Mouse (Mus musculus): ENCODE data around the gene Ppp1r35. TPM values are rescaled to one million over a fixed set of nuclear protein-coding genes. Genes with fewer than 3 reads are reported as not detected.
A peak's percentile ranks its signal among the peaks of the same experiment; 100 is the strongest.
"Not testable (repeated sequence)": the region's sequence is repeated elsewhere in the genome, so short reads cannot be mapped to it uniquely, and the experiment has no call there.

The Ppp1r35 gene
- total RNA-seq, 2 experiments from 2014 or later = 38.6 to 64.5 TPM

DNA sequence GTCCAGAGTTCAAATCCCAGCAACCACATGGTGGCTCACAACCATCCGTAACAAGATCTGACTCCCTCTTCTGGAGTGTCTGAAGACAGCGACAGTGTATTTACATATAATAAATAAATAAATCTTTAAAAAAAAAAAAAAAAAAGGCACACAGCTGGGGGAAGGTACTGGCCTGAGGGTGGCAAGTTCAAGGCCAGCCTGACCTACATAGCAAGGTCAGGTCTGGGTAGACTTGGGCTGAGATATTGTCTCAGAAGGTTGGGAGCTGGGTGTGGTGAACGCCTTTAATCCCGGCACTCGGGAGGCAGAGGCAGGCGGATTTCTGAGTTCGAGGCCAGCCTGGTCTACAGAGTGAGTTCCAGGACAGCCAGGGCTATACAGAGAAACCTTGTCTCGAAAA, 28.4 kb upstream of the Ppp1r35 start:
- not testable (repeated sequence) for ATAC-seq (replicated peaks; ENCODE audit: poor library complexity)

DNA sequence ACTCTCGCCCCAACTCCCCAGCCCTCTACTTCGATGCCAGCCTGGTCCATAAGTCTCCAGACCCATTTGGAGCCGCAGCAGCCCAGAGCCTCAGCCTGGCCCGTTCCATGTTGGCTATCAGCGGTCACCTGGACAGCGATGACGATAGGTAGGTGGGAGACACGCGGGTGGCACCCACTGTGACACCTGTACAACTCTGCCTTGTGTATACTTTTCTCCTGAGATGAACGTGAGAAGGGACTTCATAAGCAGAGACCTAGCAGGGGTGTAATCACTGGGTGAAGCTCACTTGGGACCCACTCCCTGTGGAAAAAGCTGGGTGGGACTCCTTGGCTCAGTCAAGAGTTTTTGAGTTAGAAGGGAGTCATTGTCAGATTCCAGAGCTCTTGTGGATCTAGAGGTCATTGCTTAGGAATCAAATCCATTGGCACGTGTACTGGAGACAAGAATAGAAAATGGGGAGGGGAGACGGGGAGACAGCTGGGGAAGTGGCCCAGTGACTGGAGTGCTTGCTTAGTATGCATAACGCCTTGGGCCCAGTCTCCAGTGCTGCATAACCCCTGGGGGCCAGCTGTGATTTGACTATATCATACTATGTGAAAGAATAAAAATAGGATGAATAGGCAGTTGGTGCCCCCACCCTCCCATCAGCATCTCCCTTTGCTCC, 27.3 kb upstream of the Ppp1r35 start:
- ATAC-seq (replicated peaks; ENCODE audit: poor library complexity) = no peak

DNA sequence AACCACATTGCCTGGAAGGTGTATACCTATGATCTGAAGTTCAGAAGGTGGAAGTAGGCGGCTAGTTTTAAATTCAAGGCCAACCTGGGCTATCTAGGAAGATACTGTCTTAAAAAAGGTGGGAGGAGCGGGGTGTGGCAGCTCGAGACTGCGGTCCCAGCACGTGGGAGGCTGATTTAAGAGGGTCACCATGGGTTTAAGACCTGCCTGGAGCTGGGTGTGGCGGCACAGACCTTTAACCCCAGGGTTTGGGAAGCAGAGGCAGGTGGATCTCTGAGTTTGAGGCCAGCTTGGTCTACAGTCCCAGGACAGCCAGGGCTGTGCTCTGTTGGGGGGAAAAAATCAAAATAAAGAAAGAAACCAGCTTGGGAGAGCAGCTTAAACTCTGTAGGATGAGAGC, 26.7 kb upstream of the Ppp1r35 start:
- no peak for ATAC-seq (replicated peaks; ENCODE audit: poor library complexity)

DNA sequence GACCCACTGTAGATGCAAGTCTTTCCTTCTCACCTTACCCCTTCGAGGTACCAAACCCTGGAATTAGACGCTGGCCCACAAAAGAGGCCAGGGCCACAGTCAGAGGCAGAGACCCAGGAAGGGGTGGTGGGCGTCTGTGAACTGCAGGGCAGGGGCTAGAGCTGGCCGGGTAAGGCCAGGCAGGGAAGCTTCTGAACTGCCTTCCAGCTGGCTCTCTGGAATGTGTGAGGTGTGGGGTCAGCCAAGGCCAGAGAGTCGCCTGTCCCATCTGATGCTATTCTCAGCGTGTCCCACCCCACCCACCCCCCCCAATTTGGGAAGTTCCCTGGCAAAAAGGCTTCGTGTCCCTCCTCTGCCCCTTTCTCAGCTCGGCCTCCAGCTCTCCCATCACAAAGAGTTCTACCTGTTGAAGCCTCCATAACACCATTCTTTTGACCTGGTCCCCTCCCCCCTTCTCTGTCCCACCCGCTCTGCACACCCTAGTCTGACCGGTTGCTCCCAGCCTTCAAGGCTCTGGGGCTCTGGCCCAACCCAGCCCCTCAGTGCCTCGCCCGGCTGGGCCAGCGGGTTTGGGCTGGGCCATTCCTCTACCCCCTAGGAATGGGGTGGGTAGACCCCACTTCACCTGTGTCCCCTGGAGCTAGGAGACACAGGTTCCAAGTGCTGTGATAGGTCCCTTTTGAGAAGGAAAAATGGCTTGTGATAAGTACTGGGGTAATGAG, 25.4 kb upstream of the Ppp1r35 start:
- no peak for ATAC-seq (replicated peaks; ENCODE audit: poor library complexity)

DNA sequence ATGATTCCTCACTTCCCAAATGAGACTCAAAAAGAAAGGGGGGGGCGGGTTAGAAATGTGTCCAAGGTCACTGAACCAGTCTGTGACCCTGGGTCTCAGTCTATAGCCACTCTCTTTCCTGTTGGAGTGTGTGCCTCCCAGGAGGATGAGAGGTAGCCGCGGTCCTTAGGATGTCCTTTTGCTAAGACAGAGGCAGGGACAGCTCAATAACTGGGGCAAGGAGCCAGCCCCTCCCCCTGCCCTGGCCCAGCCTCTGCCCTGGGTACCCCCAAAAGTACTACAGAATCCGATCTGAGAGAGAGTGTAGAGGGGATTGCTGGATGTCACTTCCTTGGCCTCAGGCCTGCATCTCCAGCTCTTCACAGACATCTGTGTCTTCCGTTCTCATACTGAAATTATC, 23.2 kb upstream of the Ppp1r35 start:
- no peak for ATAC-seq (replicated peaks; ENCODE audit: poor library complexity)

DNA sequence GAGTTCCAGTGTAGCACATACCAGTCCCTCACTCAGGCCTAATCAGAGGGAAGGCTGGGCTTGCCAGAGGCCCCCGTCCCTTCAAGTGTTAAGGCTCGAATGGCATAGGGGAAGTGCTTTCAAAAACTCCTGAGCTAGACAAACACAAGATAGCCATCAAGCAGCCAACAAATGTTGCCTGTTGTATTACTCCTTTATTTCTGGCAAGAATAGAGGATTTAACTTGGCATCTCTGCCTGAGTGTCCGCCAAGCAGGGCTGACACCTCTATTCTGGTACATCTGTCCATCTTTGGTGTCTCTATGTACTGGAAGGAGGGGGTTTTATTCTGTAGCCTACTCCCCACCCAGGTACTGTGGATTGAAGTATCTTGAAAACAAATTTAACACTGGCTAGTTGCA, 22.5 kb upstream of the Ppp1r35 start:
- no peak for ATAC-seq (replicated peaks; ENCODE audit: poor library complexity)

DNA sequence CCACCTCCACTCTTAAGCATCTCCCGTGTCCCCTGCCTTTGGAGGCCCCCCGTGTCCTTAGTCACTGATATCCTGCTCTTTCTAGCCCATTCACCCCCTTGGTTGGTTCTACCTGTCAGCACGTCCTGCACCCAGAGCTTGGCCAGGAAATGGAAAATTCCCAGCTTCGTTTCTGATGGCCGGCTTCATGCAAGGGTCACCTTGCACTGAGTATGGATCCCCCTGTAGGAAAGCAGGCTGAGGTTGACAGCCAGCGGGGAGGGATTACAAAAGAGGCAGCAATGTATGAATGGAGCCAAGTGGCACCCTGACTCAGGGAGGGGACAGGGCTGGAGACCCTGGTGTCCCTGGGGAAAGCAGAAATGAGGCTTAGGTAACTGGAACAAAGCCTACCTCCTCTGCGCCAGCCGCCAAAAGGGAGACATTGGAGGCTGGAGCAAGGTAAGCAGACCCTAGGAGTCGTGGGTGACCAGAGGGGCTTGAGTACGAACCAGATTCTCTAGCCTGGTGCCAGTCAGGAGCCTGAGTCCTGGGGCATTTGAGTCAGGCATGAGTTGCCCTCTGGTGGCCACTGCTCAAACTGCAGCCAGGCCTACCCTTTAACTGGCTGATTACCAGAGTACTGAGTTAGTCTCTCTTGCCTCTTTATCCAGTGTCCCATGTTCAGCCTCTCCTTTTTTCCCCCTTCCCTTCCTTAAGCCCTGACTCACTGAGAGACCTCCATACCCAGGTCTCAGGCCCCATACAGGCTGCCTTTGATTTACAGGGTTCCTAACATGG, 21.6 kb upstream of the Ppp1r35 start:
- peak; percentile 72 for ATAC-seq (replicated peaks; ENCODE audit: poor library complexity)

DNA sequence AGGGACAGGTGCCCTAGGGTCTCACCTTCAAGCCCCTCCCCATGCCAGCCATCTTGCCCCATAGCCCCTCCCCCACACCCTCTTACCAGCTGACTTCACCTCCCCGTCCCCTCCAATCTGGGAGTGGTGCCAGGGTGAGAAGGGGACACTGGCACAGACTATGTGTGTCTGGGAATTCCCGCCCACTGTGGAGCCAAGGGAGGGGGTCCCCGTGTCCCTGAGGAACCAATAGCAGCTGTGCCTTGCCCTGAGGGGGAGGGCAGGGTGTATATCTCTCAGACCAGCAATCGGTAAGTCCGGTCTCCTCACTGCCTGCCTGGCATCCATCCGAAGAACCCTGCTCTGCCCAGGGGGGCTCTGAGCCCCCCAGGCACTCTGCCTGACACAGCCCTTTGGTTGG, 20.8 kb upstream of the Ppp1r35 start:
- ATAC-seq (replicated peaks; ENCODE audit: poor library complexity) = no peak

DNA sequence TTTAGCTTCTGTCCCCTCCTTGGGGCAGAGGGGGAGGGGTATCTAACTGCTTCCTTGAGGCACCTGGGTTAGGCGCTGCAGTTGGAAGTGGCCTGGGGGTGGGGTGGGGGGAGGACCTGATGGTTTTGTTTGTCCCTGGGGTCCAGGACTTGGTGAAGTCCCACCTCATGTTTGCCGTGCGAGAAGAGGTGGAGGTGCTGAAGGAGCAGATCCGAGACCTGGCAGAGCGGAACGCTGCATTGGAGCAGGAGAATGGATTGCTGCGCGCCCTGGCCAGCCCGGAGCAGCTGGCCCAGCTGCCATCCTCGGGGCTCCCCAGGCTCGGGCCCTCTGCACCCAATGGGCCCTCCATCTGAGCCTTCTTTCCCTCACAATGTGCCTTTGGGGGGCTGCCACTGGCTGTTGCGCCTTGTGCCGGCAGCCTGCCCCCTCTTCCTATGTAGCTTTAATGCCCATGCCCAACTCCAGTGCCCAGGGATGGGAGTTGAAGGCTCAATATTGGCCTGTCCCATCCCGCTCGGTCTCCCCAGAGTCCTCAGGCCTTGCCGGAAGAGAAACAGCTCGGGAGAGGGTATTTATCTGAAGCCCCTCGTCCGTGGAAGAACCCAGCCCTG, 19.6 kb upstream of the Ppp1r35 start:
- no peak for ATAC-seq (replicated peaks; ENCODE audit: poor library complexity)

DNA sequence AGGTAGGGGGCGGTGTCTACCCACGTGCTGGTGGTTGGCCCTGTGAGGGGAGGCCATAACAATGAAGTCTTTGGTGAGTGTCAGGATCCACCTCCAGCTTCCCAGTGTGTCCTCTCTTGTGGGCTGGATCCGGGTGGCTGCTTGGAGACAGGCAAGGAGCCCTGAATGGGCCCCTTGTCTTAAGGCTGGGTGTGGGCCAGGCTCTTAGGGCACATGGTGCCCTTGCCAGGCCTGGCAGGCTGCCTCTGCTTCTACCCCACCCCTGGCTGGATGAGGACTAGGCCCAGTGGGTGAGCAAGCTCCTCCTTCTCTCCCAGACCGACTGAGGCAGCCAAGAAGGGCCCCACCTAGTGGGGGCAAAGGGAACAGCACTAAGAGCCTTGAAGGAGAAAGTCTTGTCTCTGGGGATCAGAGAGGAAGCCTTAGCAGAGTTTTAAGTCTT, 18.7 kb upstream of the Ppp1r35 start:
- peak; percentile 96 for ATAC-seq (replicated peaks; ENCODE audit: poor library complexity)

DNA sequence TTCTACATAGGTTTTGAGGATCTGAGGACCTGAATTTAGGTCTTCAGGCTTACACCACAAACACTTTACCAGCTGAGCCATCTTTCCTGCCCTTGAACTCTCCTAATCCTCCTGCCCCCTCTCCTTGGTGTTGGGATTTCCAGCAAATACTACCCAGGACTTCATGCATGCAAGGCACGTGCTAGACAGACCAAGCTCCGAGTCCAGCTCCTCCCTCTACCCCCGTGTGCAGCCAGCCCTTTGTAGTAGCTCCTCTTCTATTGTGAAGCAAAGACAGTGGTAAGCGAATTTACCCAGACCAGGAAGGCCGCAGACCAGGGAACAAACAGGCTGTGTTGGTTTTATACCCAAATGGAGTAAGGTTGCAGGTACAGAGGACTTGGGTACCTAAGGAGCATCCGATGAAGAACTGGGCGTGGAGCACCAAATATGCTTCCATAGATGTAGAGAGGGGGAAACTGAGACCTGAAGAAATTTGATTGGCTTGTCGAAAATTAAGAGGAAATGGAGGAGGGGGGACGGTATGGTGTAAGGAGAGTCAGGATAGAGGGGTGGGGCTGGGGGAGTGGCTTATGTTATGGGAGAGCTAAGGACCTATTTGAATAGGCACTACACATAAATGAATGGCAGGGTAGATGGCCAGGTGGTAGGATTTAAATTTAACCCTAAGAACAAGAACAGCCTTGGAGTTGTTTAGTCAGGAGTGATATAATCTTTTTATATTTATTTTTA, 13.9 kb upstream of the Ppp1r35 start:
- ATAC-seq (replicated peaks; ENCODE audit: poor library complexity) = no peak

DNA sequence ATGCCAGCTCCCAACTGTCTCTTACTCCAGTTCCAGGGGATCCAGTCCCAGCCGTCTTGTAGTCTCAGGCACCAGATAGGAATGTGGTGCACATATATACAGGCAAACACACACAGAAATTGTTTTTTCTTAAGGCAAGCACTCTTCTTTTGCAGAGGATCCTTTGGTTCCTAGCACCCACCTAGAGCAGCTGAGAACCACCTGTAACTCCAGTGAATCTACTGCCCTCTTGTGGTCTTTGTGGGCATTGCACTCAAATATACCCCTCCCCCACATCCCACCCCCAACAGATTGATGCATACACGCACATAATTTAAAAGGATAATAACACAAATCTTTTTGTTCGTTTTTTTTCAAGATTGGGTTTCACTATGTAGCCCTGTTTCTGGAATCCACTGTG, 12.4 kb upstream of the Ppp1r35 start:
- ATAC-seq (replicated peaks; ENCODE audit: poor library complexity) = peak; percentile 65

DNA sequence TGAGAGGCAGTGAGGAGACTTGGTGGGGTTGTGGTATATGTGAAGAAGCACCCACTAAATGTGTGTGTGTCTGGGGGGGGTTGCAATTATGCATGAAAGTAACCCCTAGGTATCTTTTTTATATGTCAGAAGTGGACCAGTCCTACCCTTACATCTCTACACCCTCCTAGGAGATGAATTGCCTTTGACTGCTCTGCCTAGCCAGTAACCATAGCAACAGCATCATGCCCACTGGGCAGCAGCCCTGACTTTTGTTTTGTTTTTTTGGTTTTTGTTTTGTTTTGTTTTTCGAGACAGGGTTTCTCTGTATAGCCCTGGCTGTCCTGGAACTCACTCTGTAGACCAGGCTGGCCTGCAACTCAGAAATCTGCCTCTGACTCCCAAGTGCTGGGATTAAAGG, 10.2 kb upstream of the Ppp1r35 start:
- no peak for ATAC-seq (replicated peaks; ENCODE audit: poor library complexity)

DNA sequence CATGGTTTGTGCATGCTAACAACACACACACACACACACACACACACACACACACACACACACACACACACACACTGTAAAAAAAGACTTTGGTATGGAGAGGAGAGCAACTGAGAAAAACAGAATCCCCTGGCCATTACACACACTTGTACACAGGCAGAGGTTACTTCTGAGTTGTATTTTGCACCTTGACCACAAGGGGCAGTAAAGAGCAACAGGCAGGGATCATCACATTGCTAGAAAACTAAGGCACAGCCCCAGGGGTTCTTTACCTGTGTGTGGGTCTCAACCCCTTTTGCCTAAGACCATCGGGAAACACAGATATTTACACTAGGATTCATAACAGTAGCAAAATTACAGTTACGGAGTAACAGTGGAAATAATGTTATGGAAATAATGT, 7.9 kb upstream of the Ppp1r35 start:
- ATAC-seq (replicated peaks; ENCODE audit: poor library complexity) = peak; percentile 85

DNA sequence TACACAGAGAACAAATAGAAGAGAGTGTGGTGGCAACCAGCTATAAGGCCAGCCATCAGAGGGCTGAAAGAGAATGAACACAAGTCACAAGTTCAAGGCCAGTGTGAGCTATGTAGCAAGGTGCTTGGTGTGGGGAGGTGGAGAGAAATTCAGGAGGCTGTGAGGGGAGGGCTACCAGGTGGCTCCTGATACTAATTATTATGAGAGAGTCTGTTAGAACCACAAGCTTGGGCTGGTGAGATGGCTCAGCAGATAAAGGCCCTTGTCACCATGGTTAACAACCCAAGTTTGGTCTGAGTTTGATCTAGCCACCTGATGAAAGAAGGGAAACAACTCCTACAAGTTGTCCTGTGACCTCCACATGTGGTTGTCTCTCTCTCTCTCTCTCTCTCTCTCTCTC, 5.9 kb upstream of the Ppp1r35 start:
- ATAC-seq (replicated peaks; ENCODE audit: poor library complexity) = peak; percentile 32

DNA sequence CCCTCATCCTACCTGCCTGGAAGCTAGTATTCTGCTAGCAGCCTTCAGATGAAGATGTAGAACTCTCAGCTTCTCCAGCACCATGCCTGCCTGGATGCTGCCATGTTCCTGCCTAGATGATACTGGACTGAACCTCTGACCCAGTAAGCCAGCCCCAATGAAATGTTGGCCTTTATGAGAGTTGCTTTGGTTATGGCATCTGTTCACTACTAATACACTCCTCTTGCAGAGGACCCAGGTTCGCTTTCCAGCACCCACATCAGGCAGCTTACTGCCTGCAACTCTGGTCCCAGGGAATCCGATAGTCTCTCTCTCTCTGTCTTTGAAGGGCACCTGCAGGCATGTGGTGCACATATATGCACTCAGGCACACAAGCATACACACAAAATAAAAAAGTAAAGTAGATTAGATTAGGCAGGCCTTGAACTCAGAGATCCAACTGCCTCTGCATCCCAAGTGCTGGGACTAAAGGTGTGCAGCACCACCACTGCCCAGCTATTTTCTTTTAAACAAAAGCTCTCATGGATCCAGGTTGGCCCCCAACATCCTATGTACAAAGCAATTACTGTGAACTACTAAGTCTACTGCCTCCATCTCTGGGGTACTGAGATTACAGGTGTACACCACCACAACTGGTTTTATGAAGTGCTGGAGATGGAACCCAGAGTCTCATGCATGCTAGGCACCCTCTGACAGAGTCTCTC, 2.9 kb upstream of the Ppp1r35 start:
- ATAC-seq (replicated peaks; ENCODE audit: poor library complexity) = no peak

DNA sequence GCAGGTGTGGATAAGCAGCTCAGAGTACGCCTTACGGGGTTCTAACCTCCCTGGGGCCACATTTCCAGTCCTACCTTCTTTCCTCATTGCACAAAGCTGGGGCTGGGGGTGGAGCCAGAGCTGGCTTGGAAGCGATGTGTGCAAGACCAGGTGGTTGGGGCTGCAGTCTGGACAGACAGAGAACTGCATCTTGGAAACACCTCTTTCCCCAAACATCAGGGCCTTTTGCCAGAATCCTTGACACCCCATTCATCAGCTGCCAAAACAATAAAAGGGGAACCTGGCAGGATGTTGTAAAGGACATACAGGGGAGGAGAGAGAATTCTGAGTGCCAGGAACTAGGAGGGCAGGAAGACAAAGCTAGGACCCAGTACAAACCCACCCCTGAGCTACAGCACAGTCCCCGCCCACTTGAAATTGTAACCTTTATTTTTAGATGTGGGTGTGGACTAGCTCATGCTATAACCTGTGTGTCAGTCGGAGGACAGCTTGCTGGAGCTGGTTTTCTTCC, 2.2 kb upstream of the Ppp1r35 start:
- ATAC-seq (replicated peaks; ENCODE audit: poor library complexity) = peak; percentile 46

DNA sequence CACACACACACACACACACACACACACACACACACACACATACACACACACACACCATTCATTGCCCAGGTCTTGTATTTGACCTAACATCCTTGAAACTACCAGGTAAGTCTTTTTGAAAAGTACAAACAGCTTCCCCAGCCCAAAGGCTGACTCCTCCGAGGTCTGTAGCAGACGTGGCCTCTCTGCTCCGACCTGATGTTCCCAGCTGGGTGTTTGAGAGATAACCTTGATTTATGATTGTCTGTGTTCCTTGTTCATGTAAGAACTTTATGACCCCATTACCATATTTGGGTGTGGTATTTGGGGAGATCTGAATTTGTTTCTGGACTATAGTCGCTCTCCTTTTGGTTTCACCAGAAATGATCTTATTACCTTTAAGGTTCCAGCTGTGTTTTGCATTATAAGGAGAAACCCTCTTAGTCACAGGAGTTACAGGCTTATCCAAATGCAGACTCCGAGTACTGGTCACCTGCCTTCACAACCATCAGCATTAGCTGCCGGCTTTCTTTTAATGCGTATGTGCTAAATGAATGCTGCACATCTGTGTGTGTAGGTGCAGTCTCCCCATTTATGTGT, 1.3 kb upstream of the Ppp1r35 start:
- ATAC-seq (replicated peaks; ENCODE audit: poor library complexity) = no peak

All from megakaryocyte progenitor cell, adult 5-6 weeks (primary cell).